Mouse (Mus musculus) gastrocnemius, adult 18-20 months (tissue): ENCODE data around the gene Kcnb1. TPM values are rescaled to one million over a fixed set of nuclear protein-coding genes. Genes with fewer than 3 reads are reported as not detected.

Experiments used
- DNase-seq: peaks from one replicate; pipeline ENCODE4 v3.0.0; 2021; ENCODE audit warnings: low spot score
- total RNA-seq, 2 experiments: library from RNA; stranded (reverse); gene quantifications; 2 replicates each; pipeline ENCODE4 v1.2.3; 2021

Gene Kcnb1
- total RNA-seq, 2 experiments from 2014 or later: 22.2 to 25.8 TPM

GRCm38 (mm10) chr2:167081639-167082038 lies 108.3 kb downstream of the Kcnb1 start:
- no peak for DNase-seq

GRCm38 (mm10) chr2:167081135-167081534 lies 108.8 kb downstream of the Kcnb1 start:
- no peak for DNase-seq

GRCm38 (mm10) chr2:167080387-167080786 lies 109.6 kb downstream of the Kcnb1 start:
- no peak for DNase-seq

GRCm38 (mm10) chr2:167079535-167080257 lies 110.3 kb downstream of the Kcnb1 start:
- DNase-seq: peak; percentile 83

GRCm38 (mm10) chr2:167078931-167079495 lies 110.9 kb downstream of the Kcnb1 start:
- no peak for DNase-seq

GRCm38 (mm10) chr2:167078486-167078885 lies 111.5 kb downstream of the Kcnb1 start:
- no peak for DNase-seq

GRCm38 (mm10) chr2:167077199-167077962 lies 112.6 kb downstream of the Kcnb1 start:
- peak; percentile 71 for DNase-seq

- DNase-seq: no peak
Observed at GRCm38 (mm10) chr2:167076759-167077158, 113.2 kb downstream of the Kcnb1 start.

- DNase-seq: no peak
Observed at GRCm38 (mm10) chr2:167076352-167076751, 113.6 kb downstream of the Kcnb1 start.

GRCm38 (mm10) chr2:167074587-167074986 lies 115.4 kb downstream of the Kcnb1 start:
- DNase-seq: no peak

GRCm38 (mm10) chr2:167071641-167072601 lies 118.0 kb downstream of the Kcnb1 start:
- DNase-seq: peak; percentile 96

GRCm38 (mm10) chr2:167071266-167071640 lies 118.7 kb downstream of the Kcnb1 start:
- no peak for DNase-seq

- no peak for DNase-seq
Observed at GRCm38 (mm10) chr2:167070341-167070740, 119.6 kb downstream of the Kcnb1 start.

GRCm38 (mm10) chr2:167067575-167067974 lies 122.4 kb downstream of the Kcnb1 start:
- DNase-seq: no peak

- no peak for DNase-seq
Observed at GRCm38 (mm10) chr2:167066528-167067516, 123.1 kb downstream of the Kcnb1 start.

- no peak for DNase-seq
Observed at GRCm38 (mm10) chr2:167066031-167066430, 123.9 kb downstream of the Kcnb1 start.

GRCm38 (mm10) chr2:167064601-167065295 lies 125.2 kb downstream of the Kcnb1 start:
- no peak for DNase-seq

GRCm38 (mm10) chr2:167063906-167064496 lies 126.0 kb downstream of the Kcnb1 start:
- DNase-seq: no peak
